Comparison of ENCODE assay signal across 20 mouse cellular contexts in genomic region chr1:14499105-14499504, GRCm38 (mm10).
DNase-seq lines count a peak whose midpoint lies in the region; ATAC-seq and TF ChIP-seq lines count a peak whose summit lies in the region.
"Had no signal": no experiment of that assay in that cellular context is flagged by ENCODE, and none has a peak within 500 bp of the region (broad histone marks: within the 10 kb centered on the region; RNA-seq: fewer than 3 reads in every experiment).

No protein-coding gene starts in this region.

- 77% methylated on average over 1 of the region's 1 CpGs for WGBS in embryonic facial prominence, embryonic 15.5 days
- 64% methylated on average over 1 of the region's 1 CpGs for WGBS in liver, embryonic 12.5 days (ENCODE audit: insufficient replicate concordance)

- no peak; a peak in 1 of 6 replicates for TF ChIP-seq CTCF in MEL (IDR thresholded peaks at IDR 0.05 in 2 of 3, conservative IDR thresholded peaks at IDR 0.05 in 1 of 3; ENCODE audit: control insufficient read depth in 1 of 3, insufficient read depth in 1 of 3, low read depth in 2 of 3, low read length in 3 of 3, poor library complexity in 1 of 3, severe bottlenecking in 1 of 3)

- TF ChIP-seq POLR2A in MEL (IDR thresholded peaks at IDR 0.05; ENCODE audit: control insufficient read depth in 1 of 2, insufficient read depth in 1 of 2, low read depth in 1 of 2, low read length in 2 of 2, poor library complexity in 1 of 2): no peak

- no peaks in the 10 kb centered on the region for H3K27me3 ChIP-seq in MEL (ENCODE audit: control insufficient read depth in 1 of 2, insufficient read depth in 2 of 2, low read length in 2 of 2)
- H3K27me3 ChIP-seq in embryonic facial prominence, embryonic 15.5 days: peaks cover 5% of the 10 kb centered on the region; the same call in 1 of the 2 replicates
- H3K27me3 ChIP-seq in liver, embryonic 12.5 days (replicated peaks): peaks cover 20% of the 10 kb centered on the region
- H3K27me3 ChIP-seq: embryonic facial prominence, embryonic 12.5 days had no signal

- H3K4me2 ChIP-seq in embryonic facial prominence, embryonic 15.5 days (replicated peaks): no peak overlapping the region
- no peak overlapping the region for H3K4me2 ChIP-seq in liver, embryonic 12.5 days
- H3K4me2 ChIP-seq: embryonic facial prominence, embryonic 12.5 days; forebrain, embryonic 12.5 days had no signal

- no peaks in the 10 kb centered on the region for H3K9me3 ChIP-seq in MEL (replicated peaks; ENCODE audit: insufficient read depth, low read length)
- no peaks in the 10 kb centered on the region for H3K9me3 ChIP-seq in embryonic facial prominence, embryonic 15.5 days (replicated peaks)
- no peaks in the 10 kb centered on the region for H3K9me3 ChIP-seq in liver, embryonic 12.5 days (replicated peaks)
- H3K9me3 ChIP-seq: embryonic facial prominence, embryonic 12.5 days; forebrain, embryonic 10.5 days; forebrain, embryonic 12.5 days had no signal

- H3K9ac ChIP-seq in MEL (ENCODE audit: control insufficient read depth, low read depth, low read length, poor library complexity, severe bottlenecking): no peak overlapping the region
- no peak overlapping the region for H3K9ac ChIP-seq in embryonic facial prominence, embryonic 15.5 days
- no peak overlapping the region for H3K9ac ChIP-seq in liver, embryonic 12.5 days
- H3K9ac ChIP-seq: embryonic facial prominence, embryonic 12.5 days; forebrain, embryonic 12.5 days had no signal

- H3K36me3 ChIP-seq in MEL (ENCODE audit: control insufficient read depth in 1 of 2, insufficient read depth in 2 of 2, low read length in 2 of 2): peaks cover 0 to 14% of the 10 kb centered on the region in 2 experiments; a peak in 2 of 4 replicates
- H3K36me3 ChIP-seq in embryonic facial prominence, embryonic 15.5 days: no peaks in the 10 kb centered on the region
- H3K36me3 ChIP-seq in liver, embryonic 12.5 days: no peaks in the 10 kb centered on the region
- H3K36me3 ChIP-seq: embryonic facial prominence, embryonic 12.5 days; forebrain, embryonic 10.5 days; forebrain, embryonic 12.5 days had no signal

- peaks cover 2 to 9% of the 10 kb centered on the region in 2 experiments; a peak in 1 of 4 replicates for H3K4me1 ChIP-seq in MEL (ENCODE audit: control insufficient read depth in 1 of 2, insufficient read depth in 2 of 2, low read length in 2 of 2)
- H3K4me1 ChIP-seq in embryonic facial prominence, embryonic 15.5 days: peaks cover under 1% of the 10 kb centered on the region; the same call in 1 of the 2 replicates
- H3K4me1 ChIP-seq in liver, embryonic 12.5 days: no peaks in the 10 kb centered on the region

- no peak for TF ChIP-seq RAD21 in MEL (IDR thresholded peaks at IDR 0.05; ENCODE audit: low read depth, low read length)

- ATAC-seq in common myeloid progenitor, adult 5-6 weeks (replicated peaks; ENCODE audit: low read depth, poor library complexity, severe bottlenecking): peak; percentile 54; the same call in 1 of the 2 replicates
- ATAC-seq in embryonic facial prominence, embryonic 15.5 days (ENCODE audit: insufficient number of reproducible peaks, low FRiP score, low TSS enrichment, low read depth): no peak
- ATAC-seq in liver, embryonic 12.5 days: no peak
- ATAC-seq: forebrain, embryonic 14.5 days; forebrain, embryonic 16.5 days had no signal

- TF ChIP-seq EP300 in MEL (IDR thresholded peaks at IDR 0.05; ENCODE audit: low read depth in 1 of 2, low read length in 2 of 2): no peak

- H3K79me2 ChIP-seq in MEL (ENCODE audit: control insufficient read depth, insufficient read depth, low read length, poor library complexity): no peaks in the 10 kb centered on the region

- DNase-seq in MEL (ENCODE audit: low read depth, low spot score): peak; percentile 32
- DNase-seq in adrenal gland, adult (ENCODE audit: inconsistent age in 2 of 2, low spot score in 1 of 2): no peak
- DNase-seq: adrenal gland, adult 8-10 months; adrenal gland, postnatal 14 days; adrenal gland, postnatal 36 days; cerebellum, adult 11-12 months; cerebellum, adult 2 months; cerebellum, adult 9-10 months; cerebellum, postnatal 10 days; cerebellum, postnatal 25 days; embryo, embryonic 11 days had no signal

- no peak overlapping the region for H3K27ac ChIP-seq in MEL (ENCODE audit: control insufficient read depth, low read depth, low read length)
- 0 out of 2 replicates have a peak overlapping the region, but pooled peaks have one; percentile 4 for H3K27ac ChIP-seq in embryonic facial prominence, embryonic 15.5 days (replicated peaks)
- no peak overlapping the region for H3K27ac ChIP-seq in liver, embryonic 12.5 days
- H3K27ac ChIP-seq: embryonic facial prominence, embryonic 12.5 days; forebrain, embryonic 10.5 days; forebrain, embryonic 12.5 days had no signal

- no peak overlapping the region for H3K4me3 ChIP-seq in MEL (ENCODE audit: control insufficient read depth in 1 of 2, insufficient read depth in 1 of 2, low read depth in 2 of 2, low read length in 2 of 2)
- no peak overlapping the region for H3K4me3 ChIP-seq in embryonic facial prominence, embryonic 15.5 days (replicated peaks)
- no peak overlapping the region for H3K4me3 ChIP-seq in liver, embryonic 12.5 days
- H3K4me3 ChIP-seq: embryonic facial prominence, embryonic 12.5 days; erythroblast, embryonic 14.5 days; forebrain, embryonic 10.5 days; forebrain, embryonic 12.5 days had no signal

TF ChIP-seq in MEL, 35 proteins besides CTCF, POLR2A, EP300 and RAD21:
- TF ChIP-seq MYB (IDR thresholded peaks at IDR 0.05; ENCODE audit: low read depth, low read length) (no peak), POLR2AphosphoS5 (IDR thresholded peaks at IDR 0.05; ENCODE audit: borderline replicate concordance, low read depth, low read length) (no peak), SIN3A (IDR thresholded peaks at IDR 0.05; ENCODE audit: low read length) (no peak), MEF2A (IDR thresholded peaks at IDR 0.05; ENCODE audit: extremely low read depth, insufficient replicate concordance, low read depth, low read length, poor library complexity, severe bottlenecking) (no peak), ZC3H11A (IDR thresholded peaks at IDR 0.05; ENCODE audit: low read depth, low read length) (no peak), BHLHE40 (IDR thresholded peaks at IDR 0.05; ENCODE audit: borderline replicate concordance, low read depth, low read length) (no peak), CHD2 (IDR thresholded peaks at IDR 0.05; ENCODE audit: low read length) (no peak), TAL1 (IDR thresholded peaks at IDR 0.05; ENCODE audit: low read length) (no peak), TCF12 (IDR thresholded peaks at IDR 0.05; ENCODE audit: low read depth, low read length) (no peak), MAZ (IDR thresholded peaks at IDR 0.05; ENCODE audit: low read depth, low read length) (no peak), SMC3 (IDR thresholded peaks at IDR 0.05; ENCODE audit: low read depth, low read length) (no peak), USF1 (IDR thresholded peaks at IDR 0.05; ENCODE audit: low read depth, low read length) (no peak), GATA1 (IDR thresholded peaks at IDR 0.05; ENCODE audit: low read depth, low read length) (no peak), UBTF (IDR thresholded peaks at IDR 0.05; ENCODE audit: borderline replicate concordance, insufficient read depth, low read depth, low read length) (no peak), TBP (IDR thresholded peaks at IDR 0.05; ENCODE audit: low read depth, low read length) (no peak), GABPA (IDR thresholded peaks at IDR 0.05; ENCODE audit: low read depth, low read length) (no peak), MXI1 (IDR thresholded peaks at IDR 0.05; ENCODE audit: low read depth, low read length) (no peak), MYC (IDR thresholded peaks at IDR 0.05; ENCODE audit: low read depth, low read length) (no peak), HCFC1 (IDR thresholded peaks at IDR 0.05; ENCODE audit: low read depth, low read length) (no peak)
